Mouse (Mus musculus): Measurements from ENCODE around the gene Tcam1.
"Not testable (repeated sequence)": the region's sequence is repeated elsewhere in the genome, so short reads cannot be mapped to it uniquely, and the experiment has no call there.

Gene Tcam1

GRCm38 (mm10) chr11:106276454-106276853, at the start of gene Tcam1:
TSS of gene Tcam1 (plus strand) at chr11:106276672.
- peak; percentile 95 for DNase-seq

- not testable (repeated sequence) for DNase-seq
These were observed 42.5 kb upstream of the Tcam1 start for GRCm38 (mm10) chr11:106233978-106234377.

GRCm38 (mm10) chr11:106246834-106247233, 29.6 kb upstream of the Tcam1 start:
- DNase-seq = no peak

- no peak for DNase-seq
These were observed 27.1 kb upstream of the Tcam1 start for GRCm38 (mm10) chr11:106249326-106249725.

- no peak for DNase-seq
These were observed 21.7 kb upstream of the Tcam1 start for GRCm38 (mm10) chr11:106254767-106255166.

- DNase-seq = no peak
These were observed 21.3 kb upstream of the Tcam1 start for GRCm38 (mm10) chr11:106255174-106255573.

- DNase-seq = peak; percentile 98
These were observed 20.6 kb upstream of the Tcam1 start, which contains the start of the genes Ftsj3 and Psmc5 for GRCm38 (mm10) chr11:106255685-106256451. TSS of gene Ftsj3 (minus strand) at chr11:106256079. TSS of gene Psmc5 (plus strand) at chr11:106256154.

- no peak for DNase-seq
These were observed 19.7 kb upstream of the Tcam1 start for GRCm38 (mm10) chr11:106256775-106257174.

- DNase-seq = no peak
These were observed 15.5 kb upstream of the Tcam1 start for GRCm38 (mm10) chr11:106260826-106261450.

- no peak for DNase-seq
These were observed 12.5 kb upstream of the Tcam1 start for GRCm38 (mm10) chr11:106263963-106264362.

GRCm38 (mm10) chr11:106264988-106265387, 11.5 kb upstream of the Tcam1 start:
- no peak for DNase-seq

- DNase-seq = no peak
These were observed 10.9 kb upstream of the Tcam1 start for GRCm38 (mm10) chr11:106265570-106265969.

GRCm38 (mm10) chr11:106266431-106266830, 10.0 kb upstream of the Tcam1 start:
- no peak for DNase-seq

- DNase-seq = no peak
These were observed 9.1 kb upstream of the Tcam1 start for GRCm38 (mm10) chr11:106267311-106267852.

- no peak for DNase-seq
These were observed 8.6 kb upstream of the Tcam1 start for GRCm38 (mm10) chr11:106267871-106268270.

GRCm38 (mm10) chr11:106268326-106269059, 8.0 kb upstream of the Tcam1 start:
- DNase-seq = peak; percentile 39

GRCm38 (mm10) chr11:106269060-106269431, 7.4 kb upstream of the Tcam1 start:
- no peak for DNase-seq

GRCm38 (mm10) chr11:106271131-106271793, 5.2 kb upstream of the Tcam1 start:
- DNase-seq = no peak

- peak; percentile 29 for DNase-seq
These were observed 4.5 kb upstream of the Tcam1 start for GRCm38 (mm10) chr11:106271794-106272643.

GRCm38 (mm10) chr11:106272644-106273310, 3.7 kb upstream of the Tcam1 start, which contains the start of gene Smarcd2:
TSS of gene Smarcd2 (minus strand) at chr11:106272972.
- DNase-seq = peak; percentile 98

GRCm38 (mm10) chr11:106273311-106273684, 3.2 kb upstream of the Tcam1 start:
- no peak for DNase-seq

Measured in right cerebral cortex, postnatal 14 days (tissue).